Mouse (Mus musculus): ENCODE measurements around the gene Akt1. TPM values are rescaled to one million over a fixed set of nuclear protein-coding genes. Genes with fewer than 3 reads are reported as not detected.
A peak's percentile ranks its signal among the peaks of the same experiment; 100 is the strongest.

The Akt1 gene
- total RNA-seq (2021), result 245 and 247 TPM in 2 replicates
- long read RNA-seq, experiment 1, transcript Akt1-201 (14 exons, 2,690 nt), result major isoform, 714 of 807 reads
- long read RNA-seq, experiment 1, partial matches to known transcripts, result 27 of 807 reads
- long read RNA-seq, experiment 1, other reads (novel, unspliced or antisense), result 66 of 807 reads
- long read RNA-seq, experiment 2, transcript Akt1-201 (14 exons, 2,690 nt), result major isoform, 431 of 489 reads
- long read RNA-seq, experiment 2, partial matches to known transcripts, result 25 of 489 reads
- long read RNA-seq, experiment 2, other reads (novel, unspliced or antisense), result 33 of 489 reads

GRCm38 (mm10) chr12:112674132-112675011, at the start of gene Akt1:
Akt1 (minus strand) TSS chr12:112674884.
- DNase-seq, result peak; percentile 77

DNA sequence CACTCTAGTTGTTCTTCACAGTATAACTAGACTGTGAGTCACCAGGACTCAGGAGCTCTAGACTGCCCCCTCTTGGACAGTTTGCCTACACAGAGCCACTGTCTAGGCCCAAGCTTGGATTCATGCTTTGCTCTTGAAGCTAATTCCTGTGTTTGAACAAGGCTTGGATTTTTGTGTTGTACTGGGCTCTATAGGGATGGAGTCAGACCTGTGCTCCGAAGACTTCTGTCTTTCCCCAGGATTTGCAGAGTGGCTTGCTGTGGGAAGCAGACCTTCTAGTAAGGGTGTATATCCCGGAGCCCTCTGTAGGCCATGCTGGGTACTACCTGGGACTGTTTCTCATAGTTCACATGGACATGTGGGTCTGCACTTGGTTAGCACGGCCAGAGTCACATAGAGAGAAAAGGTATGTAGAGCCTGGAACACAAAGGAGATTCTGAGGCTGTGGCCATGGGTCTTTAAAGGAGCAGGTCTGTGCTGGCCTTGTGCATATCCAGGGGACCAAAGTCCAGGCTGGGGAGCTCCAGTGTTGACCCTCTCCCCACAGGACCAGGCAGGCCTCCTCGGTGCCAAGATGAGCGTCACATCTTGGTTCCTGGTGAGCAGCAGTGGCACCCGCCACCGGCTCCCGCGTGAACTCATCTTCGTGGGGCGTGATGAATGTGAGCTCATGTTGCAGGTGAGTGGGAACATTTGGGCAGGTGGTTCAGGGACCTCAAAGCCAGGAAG, 49.6 kb upstream of the Akt1 start:
- peak; percentile 80 for DNase-seq

- no peak for DNase-seq
These were observed 48.8 kb upstream of the Akt1 start for GRCm38 (mm10) chr12:112723445-112723844.

DNA sequence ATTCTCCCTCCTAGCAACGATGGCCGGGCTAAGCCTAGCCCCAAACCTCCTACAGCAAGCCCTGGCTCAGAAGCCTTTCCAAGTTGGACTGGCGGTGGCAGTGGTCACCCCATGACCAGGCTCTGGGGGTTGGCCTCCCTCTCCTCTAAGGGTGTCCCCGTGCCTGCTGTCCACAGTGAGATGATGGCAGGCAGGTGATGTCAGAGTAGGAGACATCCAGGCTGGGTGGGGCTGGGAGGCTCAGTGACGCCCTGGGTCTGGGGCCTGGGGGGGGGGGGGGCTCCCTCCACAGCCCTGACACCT, 48.3 kb upstream of the Akt1 start:
- DNase-seq, result no peak

- DNase-seq, result peak; percentile 86
These were observed 47.8 kb upstream of the Akt1 start for GRCm38 (mm10) chr12:112722240-112723027.

DNA sequence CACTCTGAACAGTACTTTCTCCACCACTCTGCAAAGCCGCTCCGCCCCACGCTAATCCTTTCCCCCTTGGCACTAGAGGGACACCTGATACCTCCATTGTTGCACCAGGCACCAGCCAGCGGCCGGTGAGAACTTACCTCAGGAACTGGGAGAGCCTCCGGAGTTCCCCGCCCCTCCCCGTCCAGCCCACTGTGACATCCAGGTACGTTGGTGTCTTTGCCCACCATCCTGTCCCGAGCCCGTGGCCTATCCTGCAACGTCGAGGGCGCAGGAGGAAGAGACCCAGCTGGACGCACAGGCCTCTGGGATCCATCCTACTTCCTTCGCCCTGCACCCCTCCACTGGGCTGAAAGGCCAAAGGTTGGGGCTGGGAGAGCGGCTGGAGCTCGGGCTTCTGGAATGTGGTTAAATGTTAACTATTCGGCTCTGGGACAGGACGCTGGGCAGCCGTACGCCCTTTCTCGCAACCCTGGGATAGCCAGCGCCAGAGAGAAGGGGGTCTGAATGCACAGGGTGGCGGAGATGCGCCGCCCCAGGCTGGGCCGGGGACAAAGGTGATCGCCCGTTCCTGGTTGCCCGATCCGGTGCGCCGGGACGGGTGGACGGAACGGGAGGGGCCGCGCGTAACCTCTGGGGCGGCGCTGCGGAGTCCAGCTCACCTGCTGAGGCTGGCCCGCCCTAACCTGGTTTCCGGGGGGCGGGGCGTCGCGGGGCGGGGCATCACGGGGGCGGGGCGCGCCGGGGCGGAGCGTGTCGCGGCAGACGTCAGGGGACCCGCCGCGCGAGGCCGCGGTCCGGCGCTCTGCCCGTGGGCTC, 46.9 kb upstream of the Akt1 start:
- DNase-seq, result peak; percentile 79

DNA sequence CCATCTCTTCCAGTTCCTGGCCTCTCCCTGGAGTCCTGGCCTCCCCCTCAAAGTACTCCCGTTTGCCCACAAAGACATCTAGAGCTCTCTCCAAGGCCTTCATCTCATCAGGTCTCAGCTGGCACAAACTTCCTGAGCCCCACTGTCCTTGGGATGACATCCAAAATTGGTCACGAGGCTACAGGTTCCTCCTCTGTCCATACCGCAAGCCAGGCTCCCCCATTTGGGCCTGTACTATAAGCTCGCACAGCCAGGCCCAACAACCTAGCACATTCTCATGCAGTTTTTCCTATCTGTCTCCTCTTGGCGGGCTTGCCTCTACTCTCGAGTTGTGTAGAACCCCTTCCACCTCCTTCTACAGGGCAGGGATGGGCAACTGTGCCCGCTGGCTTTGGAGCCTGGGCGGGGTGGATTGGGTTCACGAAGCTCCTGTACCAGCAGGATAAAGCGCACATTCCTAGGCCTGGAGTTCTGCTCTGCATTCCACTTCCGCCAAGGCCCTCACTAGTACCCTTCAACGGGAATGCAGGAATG, 46.3 kb upstream of the Akt1 start:
- peak; percentile 73 for DNase-seq

DNA sequence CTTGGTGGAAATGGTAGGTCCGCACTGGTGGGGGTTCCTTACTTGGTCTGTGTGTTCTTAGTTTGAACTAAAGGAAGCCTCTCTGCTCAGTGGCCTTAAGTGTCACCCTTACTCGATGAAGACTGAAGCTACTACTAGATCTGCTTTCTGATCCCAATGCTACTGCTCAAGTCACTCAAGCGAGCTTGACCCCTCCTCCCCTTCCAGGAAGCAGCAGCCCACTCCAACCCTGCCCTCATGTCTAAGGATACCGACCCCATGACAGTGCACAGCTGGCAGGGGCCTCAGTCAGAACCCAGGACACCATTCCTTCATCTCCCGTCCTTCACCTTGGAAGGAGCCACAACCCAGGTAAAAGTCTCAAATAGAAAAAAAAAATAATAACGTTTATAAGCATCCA, 45.5 kb upstream of the Akt1 start, which contains the start of gene Cep170b:
TSS of gene Cep170b (plus strand) at position 240 of the 400 bp plus-strand sequence.
- no peak for DNase-seq

- no peak for DNase-seq
These were observed 44.3 kb upstream of the Akt1 start for GRCm38 (mm10) chr12:112718995-112719394.

GRCm38 (mm10) chr12:112717140-112717539, 42.5 kb upstream of the Akt1 start:
- DNase-seq, result peak; percentile 76

DNA sequence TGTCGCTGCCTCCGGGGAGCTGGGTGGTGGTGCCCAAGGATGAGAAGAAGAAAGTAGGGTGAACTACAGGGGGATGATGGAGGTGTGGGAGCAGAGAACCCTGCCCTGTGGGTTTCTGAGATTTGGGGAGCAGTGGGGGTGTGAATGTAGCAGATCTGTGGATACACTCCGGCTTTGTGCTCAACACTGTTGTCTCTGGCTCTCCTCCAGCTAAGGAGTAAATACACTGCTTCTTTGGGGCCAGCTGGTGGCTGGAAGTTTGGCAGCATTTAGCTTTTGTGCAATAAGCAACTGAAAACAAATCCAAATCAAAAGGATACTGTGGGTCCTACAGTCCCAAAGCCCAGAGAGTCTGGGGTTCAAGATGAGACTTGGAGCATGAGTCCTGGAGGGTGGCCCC, 39.3 kb upstream of the Akt1 start:
- peak; percentile 40 for DNase-seq

GRCm38 (mm10) chr12:112707573-112707869, 32.8 kb upstream of the Akt1 start:
- DNase-seq, result no peak

DNA sequence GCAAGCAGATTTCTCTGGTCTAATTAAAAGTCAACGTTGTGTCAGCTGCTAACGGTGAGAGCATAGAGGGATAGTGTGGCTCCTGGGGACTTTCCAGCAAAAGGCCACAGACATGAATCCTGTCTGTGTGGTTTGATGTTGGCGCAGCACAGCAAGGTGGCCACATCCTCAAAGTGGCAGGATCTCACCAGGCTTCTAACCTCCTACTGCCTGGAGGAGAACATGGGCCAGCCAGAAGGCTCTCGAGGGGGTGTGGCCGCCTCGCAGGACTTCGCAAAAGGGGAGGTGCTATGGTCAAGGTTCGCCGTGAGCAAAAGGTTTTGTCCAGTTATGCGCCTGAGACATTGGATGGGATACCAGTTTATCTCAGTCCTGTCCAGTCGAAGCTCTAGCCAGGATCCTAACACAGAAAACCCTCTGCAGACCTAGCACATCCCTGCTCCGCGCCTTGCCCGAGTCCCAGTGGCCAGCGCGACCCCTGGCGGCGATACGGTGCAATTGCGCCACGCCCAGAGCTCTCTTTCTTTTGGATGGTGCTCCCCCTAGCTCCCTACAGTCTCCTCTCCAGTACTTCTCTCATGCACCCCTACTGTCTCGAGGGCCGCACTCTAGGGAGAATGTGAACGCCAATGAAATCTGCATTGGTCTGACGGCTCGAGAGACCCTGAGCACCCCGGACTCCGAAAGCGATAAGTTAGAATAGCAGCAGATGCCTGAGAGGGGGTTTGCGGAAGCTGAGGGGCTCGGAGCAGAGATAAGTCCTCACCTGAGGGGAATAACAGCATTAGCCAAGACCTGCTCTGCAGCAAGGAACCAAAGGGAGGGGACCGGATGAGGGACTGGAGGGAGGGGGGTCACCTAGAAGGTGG, 32.3 kb upstream of the Akt1 start:
- peak; percentile 93 for DNase-seq

DNA sequence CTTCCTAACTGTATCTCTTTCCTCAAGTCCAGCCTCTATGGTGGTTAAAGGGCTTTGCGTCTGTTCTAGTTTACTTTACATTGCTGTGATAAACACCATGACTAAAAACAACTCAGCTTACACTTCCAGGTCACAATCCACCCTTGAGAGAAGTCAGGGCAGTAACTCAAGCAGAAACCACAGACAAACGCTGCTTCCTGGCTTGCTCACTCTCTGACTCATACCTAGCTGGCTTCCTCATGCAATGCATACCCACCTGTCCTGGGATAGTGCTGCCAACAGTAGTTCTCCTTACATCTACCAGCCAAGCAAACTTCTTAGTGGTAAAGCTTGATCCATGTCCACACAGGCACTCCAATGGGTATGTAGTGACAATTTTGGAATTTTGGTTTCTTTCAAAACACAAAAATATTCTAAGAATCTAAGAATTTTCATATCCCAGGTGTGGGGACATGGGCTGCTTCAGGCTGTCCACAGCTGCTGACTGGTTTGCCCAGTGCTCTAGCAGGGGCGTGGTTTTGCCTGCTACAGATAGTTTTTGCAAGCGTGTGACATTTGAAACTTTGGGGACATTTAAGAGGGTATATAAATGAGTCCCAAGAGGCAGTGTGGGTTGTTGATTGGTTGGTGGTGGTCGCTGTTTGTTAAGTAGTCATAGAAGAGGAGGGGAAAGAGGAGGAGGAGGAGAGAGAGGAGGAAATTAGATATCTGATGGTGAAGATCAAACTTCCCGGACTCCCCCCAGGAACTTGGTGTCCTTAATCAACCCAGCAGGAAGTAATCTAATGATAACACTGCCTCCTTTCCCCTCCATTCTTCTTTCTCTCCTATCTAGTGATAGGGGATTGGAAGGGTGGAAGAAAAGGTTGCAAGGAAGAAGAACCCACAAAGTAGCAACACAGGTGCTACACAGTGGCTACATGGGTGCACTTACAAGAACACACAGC, 28.0 kb upstream of the Akt1 start:
- DNase-seq, result no peak

- DNase-seq, result no peak
These were observed 25.8 kb upstream of the Akt1 start for GRCm38 (mm10) chr12:112700522-112700921.

- peak; percentile 46 for DNase-seq
These were observed 22.2 kb upstream of the Akt1 start for GRCm38 (mm10) chr12:112696806-112697425.

DNA sequence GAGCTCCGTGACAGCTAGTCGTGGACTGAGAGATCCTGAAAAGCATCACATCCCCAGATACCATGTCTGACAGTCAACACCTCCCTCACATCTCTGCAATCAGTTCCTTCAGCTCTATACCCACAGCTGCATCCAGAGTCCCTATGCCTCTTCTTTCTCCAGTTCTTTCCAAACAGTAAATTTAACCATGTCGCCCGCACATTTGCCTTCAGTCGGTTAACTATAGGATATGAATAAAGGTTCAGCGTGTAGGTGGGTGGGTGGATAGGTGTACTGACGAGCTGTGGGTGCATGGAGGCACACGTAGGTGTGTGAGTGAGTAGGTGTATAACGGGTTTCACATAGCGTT, 19.4 kb upstream of the Akt1 start:
- DNase-seq, result no peak

Measured in adrenal gland, postnatal 14 days (tissue).